Mouse (Mus musculus) heart, postnatal 14 days (tissue): ENCODE data around the gene Chil1. TPM values are rescaled to one million over a fixed set of nuclear protein-coding genes. Genes with fewer than 3 reads are reported as not detected.

Source experiments
- DNase-seq, 2 experiments: peaks; one replicate each; pipeline ENCODE4 v3.0.0; 2021 to 2022
- intact Hi-C: fragments of 180-260 bp; cut with DNase I; formaldehyde crosslinking; loops from one replicate; pipeline ENCODE4 v1.15.1; 2025
- total RNA-seq, 2 experiments: library from RNA; stranded (reverse); gene quantifications; 2 replicates each; pipeline ENCODE4 v1.2.3; 2021

Chil1 gene
- total RNA-seq, 2 experiments from 2014 or later: 0.62 to 0.71 TPM

DNA sequence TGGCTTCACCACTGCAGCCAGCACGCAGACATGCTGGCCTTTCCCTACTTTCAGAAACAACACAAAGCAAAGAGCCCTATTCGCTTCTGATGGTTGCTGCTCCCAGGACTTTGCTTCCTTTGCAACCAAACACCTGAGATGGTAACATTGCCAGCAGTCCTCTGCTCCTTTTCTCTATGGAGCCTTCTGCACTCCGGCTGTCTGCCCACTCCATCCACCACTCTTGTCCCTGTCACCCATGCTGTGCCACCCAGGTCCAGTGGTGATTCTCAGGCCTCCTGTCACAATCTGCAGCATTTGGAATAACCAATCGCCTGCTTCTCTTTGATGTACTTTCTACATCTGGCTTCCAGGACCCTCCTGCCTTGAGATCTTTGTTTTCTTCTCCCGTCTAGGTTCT lies 43.4 kb downstream of the Chil1 start:
- intact Hi-C loops: no loop called here
- DNase-seq: no peak

DNA sequence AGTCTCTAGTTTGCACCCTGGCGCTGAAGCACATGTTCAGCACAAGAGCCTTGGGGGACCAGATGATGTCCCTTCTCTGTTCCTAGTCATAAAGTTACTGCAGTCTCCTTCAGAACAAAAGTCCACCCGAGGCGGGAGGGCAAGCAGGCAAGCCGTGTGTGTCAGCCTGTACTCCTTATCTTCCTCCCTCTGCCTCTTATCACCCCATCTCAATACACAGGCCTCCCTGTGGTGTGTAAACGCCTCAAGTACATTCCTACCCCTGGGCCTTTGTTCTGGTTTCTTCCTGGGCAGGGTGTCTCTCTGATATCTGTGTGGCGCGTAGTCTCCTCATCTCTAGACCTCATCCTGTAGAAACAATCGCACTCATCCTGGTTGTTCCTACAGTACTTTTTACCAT lies 44.8 kb downstream of the Chil1 start:
- no peak for DNase-seq
- intact Hi-C loops: no loop called here

DNA sequence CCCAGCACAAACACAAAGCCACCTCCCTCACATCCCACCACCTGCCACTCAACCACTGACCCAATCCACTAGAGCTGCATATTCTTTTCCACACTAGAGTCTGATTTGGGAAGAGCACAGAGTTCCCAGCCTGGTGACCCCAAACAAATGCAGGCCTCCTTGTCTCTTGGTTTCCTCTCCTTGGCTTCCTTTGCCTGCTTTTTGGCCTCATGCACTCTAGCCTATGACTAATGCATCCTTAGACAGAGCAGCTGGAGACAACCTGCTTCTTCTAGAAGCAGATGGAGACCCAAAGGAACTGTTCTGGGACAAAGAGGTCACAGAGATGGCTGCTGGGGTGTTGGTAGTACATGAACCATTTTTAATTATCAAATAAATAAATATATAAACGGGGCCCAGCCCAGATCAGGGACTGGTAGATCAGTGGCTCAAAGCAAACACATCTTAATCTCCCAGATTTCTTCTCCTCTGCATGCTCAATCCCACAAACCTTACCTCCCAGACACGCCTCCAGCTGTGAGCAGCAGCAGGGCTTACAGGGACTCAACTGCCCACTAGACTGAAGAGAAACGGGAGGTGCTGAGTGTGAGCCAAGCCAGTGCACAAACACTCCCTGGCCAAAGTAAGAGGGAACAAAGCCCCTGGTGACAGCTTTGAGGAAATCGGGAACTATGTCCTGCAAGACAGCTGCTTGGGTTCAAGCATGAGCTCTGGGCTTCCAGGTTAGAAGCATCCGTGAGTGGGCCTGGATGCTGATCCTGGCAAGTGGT lies 48.0 kb downstream of the Chil1 start:
- intact Hi-C loops: no loop called here
- peak; percentile 35 to 41 for DNase-seq

DNA sequence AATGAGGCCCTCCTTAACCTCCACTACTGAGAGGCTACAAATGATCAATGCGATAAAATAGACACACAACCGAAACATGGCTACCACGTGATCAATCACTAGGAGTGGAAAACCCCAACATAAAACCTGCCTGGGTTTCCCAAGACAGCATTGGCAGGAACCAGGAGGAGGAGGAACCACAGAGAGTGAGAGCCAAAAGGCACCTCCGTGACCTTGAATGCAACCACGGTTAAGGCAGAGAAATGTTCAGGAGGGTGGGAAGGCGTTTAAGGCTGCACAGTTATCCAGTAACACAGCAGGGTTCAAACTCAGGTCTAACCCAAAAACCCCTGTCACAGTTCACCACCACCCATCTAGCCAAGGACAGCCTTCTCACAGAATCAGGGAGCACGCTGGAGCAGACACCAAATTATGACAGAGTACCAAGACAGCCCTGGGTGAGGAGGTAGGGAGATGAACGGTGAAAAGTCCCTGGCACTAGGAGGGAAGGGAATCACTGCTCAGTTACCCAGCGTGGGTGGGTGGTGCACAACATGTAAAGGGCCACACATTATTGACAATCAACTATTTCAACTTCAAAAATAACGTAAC lies 48.8 kb downstream of the Chil1 start:
- no peak for DNase-seq
- intact Hi-C loops: no loop called here

GRCm38 (mm10) chr1:134231270-134231669 lies 49.3 kb downstream of the Chil1 start:
- intact Hi-C loops: no loop called here
- peak; percentile 58 to 69 for DNase-seq

DNA sequence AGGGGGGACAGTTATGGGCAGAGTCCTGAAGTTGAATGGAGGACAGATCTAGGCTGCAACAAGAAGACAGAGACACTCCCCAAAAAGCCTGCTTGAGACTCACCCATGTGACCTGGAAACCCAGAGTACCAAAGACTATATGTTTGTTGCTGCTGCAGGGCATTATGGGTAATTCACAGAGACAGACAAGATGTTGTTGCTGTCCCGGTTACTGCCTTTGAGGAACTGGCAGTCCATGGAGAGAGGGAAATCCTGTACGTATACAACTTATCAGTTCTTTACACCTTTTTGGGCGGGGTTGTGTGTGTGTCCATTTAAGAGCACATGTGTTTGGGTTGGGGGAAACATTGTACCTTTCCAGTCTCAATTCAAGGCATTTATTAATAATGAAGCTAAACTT lies 49.7 kb downstream of the Chil1 start:
- DNase-seq: no peak
- intact Hi-C loops: no loop called here

GRCm38 (mm10) chr1:134232326-134232725 lies 50.4 kb downstream of the Chil1 start:
- intact Hi-C loops: no loop called here
- DNase-seq: no peak

DNA sequence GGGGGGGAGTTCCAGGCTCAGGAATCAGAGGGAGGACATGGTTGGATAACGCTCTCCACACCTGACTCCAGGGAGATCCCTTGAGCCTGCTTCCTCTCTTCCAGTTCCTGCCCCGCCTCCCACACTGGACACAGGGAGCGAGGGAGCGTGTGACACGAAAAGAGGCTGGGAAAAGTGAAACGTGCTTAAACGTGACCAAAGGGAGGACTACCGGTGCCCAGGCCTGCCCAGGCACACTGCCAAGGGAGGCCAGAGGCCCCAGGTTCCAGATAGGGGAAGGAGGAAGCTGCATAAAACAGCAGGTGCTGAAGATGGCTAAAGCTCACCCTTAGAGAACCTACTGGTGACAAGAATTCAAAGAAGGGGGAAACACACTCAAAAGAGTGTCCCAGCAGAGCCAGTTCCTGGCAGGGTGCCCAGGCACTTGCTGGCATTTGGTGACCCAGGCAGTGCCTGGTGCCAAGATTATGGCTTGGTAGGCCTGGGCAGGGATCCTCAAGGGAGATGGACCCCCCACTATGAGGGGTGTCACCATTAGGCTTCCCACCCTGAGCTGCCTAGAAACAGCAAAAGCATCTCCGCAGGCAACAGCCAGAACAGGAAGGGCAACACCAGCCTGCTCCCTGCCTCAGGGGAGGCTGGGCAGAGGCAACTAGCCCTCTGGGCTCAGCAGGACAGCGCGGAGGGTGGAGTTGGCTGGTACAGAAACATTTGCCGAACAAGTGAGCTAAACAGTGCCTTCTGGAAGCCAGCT lies 51.0 kb downstream of the Chil1 start:
- peak; percentile 49 to 64 for DNase-seq
- intact Hi-C loops: no loop called here

DNA sequence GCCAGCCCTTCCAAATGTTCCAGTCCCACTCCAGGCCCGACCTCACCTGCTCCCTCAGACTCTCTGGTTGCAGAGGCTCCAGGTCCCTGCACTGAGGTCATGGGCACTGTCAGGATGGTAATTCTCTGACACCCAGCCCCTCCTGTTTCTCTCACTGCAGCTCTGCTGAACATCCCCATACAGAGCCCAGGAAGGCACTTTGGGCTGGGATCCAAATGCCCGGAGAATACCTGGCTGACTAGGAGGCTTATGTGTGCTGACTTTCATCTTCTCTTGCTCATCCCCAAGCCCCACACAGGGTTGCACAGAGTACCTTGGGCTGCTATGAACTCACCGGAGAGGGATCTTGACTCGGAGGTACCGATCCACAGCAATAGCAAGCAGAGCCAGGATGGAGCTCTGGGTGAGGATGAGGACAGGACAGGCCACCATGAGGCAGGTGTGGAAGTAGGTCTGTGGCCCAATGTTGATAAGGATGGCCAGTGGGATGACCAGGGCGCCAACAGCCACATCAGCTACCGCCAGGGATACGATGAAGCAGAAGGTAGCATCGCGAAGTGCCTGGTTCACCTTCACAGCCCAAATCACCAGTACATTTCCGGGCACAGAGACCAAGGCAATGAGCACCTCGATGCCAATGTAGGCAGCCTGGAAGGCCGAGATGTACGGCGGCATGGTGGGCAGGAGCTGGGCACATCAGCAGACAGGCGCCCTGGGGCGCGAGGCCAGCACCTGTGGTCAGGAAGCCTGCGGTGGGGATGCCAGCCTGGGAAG lies 51.9 kb downstream of the Chil1 start:
- intact Hi-C loops: no loop called here
- DNase-seq: peak in 1 of 2 experiments; percentile 33

DNA sequence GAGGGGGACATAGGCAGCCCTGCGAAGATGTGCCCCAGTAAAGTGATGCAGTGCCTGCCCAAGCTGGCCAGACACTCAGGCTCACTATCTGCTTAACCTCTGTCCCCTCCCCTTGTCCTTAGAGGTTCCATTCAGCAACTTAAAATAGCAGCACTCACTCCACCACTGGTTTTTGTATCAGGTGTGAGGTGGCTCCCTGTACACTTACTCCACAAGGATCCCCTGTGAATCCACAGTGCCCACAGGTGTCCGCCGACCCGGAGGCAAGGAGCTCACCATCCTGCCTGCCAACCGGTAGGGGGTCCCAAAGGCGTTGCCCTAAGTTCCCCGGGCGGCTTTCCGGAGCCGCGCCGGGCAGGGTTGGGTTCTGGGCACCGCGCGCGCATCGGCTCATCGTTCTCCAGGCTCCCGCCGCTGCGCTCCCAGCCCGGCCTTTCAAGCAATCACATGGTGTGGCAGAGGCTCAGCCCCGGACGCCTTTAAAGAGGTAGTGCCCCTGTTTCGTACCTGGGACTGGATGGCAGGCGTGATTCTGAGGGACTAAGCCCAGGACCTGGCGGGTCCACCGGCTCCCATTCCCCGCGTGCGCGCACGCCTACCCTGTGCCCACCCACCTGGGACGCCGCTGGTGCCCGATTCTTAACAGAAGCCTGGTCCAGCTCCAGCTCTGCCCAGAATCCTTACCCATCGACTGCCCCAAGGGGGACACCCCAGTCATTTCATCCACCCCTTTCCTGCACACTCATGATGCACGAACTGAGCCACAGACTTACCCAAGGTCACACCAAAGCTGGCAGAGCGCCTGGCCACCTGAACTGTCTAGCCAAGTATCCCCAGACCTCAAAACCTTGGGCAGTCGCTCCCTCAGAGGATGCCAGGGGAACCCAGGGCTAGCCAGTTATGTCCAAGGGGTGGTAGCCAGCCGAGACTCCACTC lies 52.7 kb downstream of the Chil1 start:
- intact Hi-C loops: no loop called here
- DNase-seq: peak; percentile 67 to 68

- no peak for DNase-seq
- intact Hi-C loops: no loop called here
These were observed 53.5 kb downstream of the Chil1 start, which contains the start of gene Adora1 for GRCm38 (mm10) chr1:134235391-134235921. Gene Adora1 (minus strand): TSS chr1:134235431.

DNA sequence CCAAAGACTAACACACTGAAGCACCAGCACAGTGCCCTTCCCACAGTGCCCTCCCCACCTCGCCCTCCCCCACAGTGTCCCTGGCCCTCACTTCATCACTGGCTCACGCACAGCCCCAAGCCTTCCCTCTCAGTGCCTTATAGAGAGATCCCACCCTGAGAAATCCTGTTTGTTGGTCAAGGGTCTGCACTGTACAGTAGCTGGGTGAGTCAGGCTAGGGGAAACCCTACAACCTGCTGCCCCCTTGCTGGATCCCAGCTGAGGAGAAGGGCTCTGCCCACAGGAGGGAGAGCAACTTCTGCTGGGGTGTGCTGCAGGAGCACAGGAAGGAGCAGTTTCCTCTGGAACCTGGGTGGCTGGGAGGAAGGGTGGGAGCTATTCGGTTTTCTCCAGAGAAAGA lies 54.2 kb downstream of the Chil1 start:
- intact Hi-C loops: loop anchor here (2.0 kb wide), 1 partner anchor 37 kb away; no protein-coding TSS in a partner anchor
- DNase-seq: no peak

DNA sequence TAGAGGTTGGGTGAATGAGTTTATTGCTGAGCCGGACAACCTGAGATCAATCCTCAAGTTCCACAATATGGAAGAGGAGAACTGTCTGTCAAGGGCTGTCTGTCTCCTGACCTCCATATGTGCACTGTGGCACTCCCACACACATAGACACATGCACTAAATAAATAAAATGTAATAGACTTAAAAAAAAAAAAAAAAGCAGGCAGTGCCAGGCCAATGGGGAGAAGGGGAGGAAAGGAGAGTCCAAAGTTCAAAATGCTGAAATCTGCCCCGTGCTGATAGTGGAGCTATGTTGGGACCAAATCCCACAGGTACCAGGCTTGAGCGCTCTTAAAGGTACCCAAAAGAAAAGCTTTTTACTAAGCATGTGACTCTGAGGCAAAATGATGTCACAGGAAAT lies 55.5 kb downstream of the Chil1 start:
- intact Hi-C loops: loop anchor here (2.0 kb wide), 1 partner anchor 39 kb away; no protein-coding TSS in a partner anchor
- no peak for DNase-seq

Other genes starting within 250 kb of the Chil1 start
- gene Fmod, start 144.9 kb upstream of the Chil1 start, total RNA-seq: 10 to 100 TPM; 13.5 to 17.4 TPM
- gene Btg2, start 103.1 kb upstream of the Chil1 start, total RNA-seq: 10 to 100 TPM; 37.3 to 47.7 TPM
- gene Chit1, start 70.9 kb upstream of the Chil1 start, total RNA-seq: not detected
- not detected for gene Mybph, start 11.3 kb downstream of the Chil1 start, total RNA-seq
- 10 to 100 TPM; 20.3 to 23.0 TPM for gene Adora1, start 53.3 kb downstream of the Chil1 start, total RNA-seq
- gene Myog, start 107.8 kb downstream of the Chil1 start, total RNA-seq: not detected
- gene Ppfia4, start 150.8 kb downstream of the Chil1 start, total RNA-seq: 1 to 10 TPM; 2.8 to 3.5 TPM
- gene Tmem183a, start 179.8 kb downstream of the Chil1 start, total RNA-seq: 10 to 100 TPM; 22.6 to 22.8 TPM
- not detected for gene 4933406M09Rik, start 203.8 kb downstream of the Chil1 start, total RNA-seq
- gene Cyb5r1, start 223.4 kb downstream of the Chil1 start, total RNA-seq: 10 to 100 TPM; 26.0 to 28.4 TPM
- 100 to 1,000 TPM; 137 to 142 TPM for gene Adipor1, start 233.2 kb downstream of the Chil1 start, total RNA-seq